Mouse (Mus musculus): Measurements from ENCODE around the gene Pafah1b2. TPM values are rescaled to one million over a fixed set of nuclear protein-coding genes. Genes with fewer than 3 reads are reported as not detected.

Gene Pafah1b2
- polyA plus RNA-seq, 3 experiments from 2014 or later, result 58.6 to 75.2 (median 67.0) TPM

DNA sequence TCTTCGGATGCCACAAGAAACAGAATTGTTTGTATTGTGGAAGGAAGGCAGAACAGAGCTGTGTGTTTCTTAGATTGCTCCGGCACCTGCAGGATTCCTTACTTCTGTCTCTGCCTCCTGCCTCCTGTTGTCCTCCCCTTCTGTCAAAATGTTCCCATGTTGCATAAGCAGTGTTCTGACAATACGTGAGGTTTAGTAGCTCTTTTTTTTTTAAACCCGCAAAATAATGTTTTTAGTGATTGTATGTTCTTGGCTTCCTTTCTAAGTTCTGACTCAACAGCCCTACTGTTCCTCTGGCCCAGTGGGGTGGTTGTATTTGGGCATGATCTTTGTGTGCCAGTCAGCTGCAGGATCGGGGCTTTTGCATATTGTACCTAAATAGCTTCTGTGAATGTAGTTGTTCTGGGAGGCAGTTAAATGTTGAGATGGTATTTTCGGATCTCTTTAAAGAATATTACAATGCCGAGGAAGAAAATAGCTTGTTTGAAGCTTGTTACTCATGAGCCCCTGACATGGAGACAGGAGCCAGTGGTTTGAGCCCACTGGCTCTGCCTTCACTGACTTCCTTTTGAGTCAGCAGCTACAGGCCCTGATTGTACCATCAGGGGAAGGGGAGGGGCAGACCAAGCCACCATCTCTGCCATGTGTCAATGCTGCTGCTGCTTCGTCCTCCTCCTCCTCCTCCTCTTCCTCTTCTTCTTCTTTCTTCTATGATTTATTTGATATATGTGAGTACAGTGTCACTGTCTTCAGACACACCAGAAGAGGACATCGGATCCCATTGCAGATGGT is 13.8 kb upstream of the Pafah1b2 start:
- ATAC-seq, result peak; percentile 61

DNA sequence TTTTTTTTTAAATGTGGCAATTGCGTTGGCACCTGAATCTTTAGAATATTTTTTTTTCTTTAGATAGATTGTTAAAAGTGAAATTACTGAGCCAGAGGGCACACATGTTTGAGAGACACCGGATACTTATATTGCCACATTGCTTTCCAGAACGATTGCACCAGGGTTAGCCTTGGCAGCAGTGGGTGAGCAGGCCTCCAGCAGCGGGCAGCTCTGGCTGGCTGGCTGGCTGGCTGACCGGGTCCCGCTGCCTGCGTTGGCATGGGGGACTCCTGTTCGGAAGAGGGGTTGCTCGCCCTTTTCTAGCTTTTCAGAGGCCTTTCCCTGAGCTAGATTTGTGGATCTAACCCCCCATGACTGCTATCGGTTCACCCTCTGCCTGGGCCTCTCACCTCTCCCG is 11.1 kb upstream of the Pafah1b2 start:
- ATAC-seq, result no peak

DNA sequence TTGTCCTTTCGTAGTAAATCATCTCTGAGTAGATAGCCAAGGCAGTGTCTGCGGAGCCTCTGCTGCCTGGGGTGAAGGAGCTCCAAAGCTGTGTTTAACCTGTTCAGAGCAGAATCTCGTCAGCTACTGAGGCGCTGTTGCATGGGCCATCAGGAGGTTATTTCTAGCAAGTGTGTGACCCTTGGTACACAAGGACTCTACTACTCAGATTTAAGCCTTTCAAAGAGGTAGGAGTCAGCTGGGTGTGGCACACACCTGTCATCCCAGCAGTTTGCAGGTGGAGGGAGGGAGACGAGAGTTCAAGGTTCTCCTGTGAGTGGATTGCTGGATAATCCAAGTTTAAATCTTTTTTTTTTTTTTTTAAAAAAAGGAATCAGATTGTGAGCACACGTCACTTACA is 7.5 kb upstream of the Pafah1b2 start:
- ATAC-seq, result no peak

DNA sequence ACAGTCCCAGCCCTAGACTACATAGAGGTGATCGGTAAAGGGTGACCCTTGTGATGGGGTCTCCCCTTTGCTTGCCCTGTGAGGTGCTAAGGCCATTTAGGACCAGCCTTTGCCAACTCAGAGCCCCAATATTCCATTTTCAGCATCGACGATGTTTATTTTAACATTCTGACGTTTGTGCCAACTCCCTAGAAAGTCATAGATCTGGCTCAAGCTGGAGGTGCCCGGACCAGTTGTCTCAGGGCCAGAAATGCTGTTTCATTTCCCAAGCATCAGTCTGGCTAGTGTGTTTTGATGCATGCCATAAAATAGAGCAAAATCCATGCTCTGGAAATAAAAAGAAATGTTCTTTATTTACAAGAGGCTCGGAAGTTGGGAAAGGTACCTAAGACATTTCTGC is 5.8 kb upstream of the Pafah1b2 start:
- ATAC-seq, result no peak

DNA sequence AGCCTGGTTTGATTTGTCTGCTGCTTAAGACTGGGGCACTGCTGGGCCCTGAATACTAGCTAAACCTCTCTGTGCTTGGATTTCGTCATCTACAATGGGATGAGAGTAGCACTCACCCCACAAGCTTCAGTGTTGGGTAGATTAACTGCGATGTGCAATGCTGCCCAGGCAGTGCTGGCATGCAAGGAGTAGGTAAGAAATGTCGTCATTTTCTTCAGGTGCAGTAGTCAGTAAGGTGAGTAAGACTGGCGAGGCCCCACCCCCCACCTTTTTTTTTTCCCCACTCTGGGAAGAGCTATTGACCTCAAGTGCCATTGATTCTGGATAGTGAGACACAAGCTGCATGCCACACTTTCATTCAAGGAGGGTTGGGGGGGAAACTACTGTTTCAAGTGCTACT is 3.9 kb upstream of the Pafah1b2 start:
- no peak for ATAC-seq

DNA sequence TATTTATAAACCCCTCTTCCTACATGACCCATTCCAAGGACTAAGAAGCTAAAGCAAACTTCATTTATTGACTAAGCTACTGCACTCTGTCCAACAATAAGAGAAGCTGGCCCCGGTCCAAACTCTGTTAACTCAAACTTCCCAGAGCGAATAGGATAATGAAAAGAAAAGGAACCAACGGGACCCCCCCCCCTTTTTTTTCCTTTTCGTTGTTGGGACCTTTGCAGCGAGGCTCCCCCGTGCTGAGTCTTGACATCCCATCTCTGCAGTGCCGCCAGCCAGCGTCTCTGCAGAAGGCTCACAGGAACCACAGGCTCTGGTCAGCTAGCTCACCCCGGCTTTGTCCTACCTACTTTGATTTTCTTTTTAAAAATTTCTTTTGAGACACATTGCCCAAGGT is 3.3 kb upstream of the Pafah1b2 start:
- no peak for ATAC-seq

DNA sequence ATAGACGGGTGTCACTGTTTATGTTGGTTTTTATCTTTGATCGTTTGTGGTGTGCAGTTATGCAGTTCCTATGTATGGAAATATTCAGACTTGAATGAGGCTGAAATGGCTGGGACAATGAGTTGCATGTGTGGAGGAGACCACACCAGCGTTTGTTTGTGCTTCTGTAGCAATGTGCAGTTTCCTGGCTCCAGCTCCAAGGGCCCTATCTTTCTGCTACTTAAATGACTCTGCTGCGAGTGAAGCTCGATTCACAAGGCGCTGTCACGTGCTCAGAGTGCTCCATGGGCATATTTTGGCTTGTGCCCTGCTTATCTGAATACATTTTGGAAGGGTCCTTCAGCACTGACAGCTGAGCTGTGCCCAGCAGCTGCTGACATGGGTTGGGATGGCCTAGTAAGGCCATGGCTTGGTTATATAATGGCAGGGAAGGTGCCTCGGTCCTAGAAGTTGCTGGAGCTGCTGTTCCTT is 2.6 kb upstream of the Pafah1b2 start:
- no peak for ATAC-seq

DNA sequence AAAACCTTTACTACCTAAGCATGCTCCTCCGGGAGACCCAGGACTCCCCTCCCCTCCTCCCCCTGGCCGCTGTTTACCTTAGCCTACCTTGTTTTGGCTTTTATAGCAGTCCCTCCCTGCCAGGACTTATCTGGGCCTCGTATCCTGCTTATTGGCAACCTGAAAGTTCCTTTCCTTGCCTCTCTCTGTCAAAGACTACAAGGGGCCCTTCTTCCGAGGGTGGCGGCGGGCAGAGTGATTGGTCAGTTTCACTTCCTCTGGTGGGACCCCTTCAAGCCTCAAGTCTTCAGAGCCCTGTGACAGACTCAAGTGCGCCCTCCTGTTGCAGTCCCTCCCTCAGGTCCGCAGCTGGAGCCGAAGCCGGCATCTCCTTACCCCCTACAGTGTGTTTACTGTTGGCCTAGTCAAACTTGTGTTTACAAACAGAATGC is 1.8 kb upstream of the Pafah1b2 start:
- ATAC-seq, result no peak

DNA sequence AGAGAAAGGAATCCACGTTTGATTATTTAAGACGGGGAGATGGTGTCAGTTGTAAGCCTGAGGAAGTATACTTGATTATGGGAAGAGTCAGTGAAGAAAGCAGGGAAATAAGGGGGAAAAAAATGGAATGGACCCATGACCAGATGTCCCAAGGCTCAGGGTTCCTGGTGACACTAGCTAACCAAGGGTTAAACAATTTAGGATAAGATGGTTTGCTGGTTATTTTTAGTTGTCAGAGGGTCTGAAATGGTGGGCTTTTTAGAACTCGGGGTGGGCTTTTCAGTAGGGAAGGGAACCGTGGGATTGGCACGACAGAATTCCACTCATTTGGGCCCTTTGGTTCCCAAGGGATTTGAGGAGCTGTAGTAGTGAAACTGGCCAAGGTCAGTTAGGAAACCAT is 1.1 kb upstream of the Pafah1b2 start:
- no peak for ATAC-seq

DNA sequence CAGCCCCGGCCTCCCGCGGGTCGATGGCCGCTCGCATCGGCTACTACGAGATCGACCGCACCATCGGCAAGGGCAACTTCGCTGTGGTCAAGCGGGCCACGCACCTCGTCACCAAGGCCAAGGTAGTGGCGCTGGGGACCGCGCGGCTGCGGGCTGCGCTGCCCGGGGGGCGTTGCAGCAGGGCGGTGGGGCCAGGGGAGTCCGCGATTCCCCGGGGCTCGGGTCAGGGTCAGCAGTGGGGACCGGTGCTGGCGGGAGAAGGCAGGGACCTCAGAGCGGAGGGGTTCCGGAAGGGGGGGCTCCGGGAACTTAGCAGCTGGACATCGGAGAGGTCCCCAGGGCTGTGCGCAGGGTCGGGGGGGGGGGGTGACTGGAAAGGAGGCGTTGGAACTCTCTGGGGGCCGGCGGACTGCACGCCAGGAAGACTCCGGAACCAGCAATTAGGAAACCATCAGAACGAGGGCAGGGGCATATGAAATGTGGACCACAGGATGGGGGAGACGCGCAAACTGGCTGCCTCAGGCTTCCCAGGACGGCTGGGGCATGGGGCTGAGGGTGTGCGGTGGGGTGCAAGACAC is 608 bp upstream of the Pafah1b2 start:
- peak; percentile 41 for ATAC-seq

DNA sequence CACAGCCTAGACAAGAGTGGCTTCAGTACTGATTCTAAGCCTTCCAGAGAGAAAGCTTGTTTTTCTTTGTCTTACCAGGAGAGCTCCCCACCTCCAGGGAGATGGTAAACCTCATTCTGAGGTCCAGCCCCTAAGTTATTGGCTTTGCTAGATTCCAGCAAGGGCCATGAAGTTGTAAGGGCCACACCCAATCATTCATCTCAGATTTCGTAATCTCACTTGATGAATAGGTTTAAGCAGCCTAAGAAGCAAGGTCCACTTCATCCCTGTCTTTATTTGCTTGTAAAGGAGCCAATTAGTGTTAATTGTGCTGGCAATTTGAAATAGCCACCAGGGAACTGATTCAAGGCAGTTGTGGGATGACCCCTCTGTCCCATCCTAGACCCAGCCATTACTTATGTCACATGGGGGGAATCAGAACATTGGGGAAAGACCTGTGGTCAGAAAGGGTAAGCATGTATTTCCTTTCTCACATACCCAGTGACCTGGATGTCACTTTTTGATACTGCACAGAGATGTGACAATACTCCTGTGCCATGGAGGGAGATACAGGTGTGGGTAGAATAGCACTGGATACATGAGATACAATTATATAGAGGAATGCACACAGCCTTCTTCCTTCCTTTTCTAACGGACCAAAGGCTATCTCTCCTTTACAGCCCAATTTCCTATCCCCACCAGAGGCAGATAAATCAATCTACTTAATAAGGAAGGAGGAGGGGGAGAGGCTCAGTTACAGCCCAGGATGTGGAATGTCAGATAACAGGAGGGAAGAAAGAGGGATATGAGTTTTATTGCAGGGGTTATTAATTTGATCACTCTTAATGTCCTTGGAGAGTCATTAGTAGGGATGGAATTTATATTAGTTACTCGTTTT is 1.2 kb downstream of the Pafah1b2 start:
- no peak for ATAC-seq

DNA sequence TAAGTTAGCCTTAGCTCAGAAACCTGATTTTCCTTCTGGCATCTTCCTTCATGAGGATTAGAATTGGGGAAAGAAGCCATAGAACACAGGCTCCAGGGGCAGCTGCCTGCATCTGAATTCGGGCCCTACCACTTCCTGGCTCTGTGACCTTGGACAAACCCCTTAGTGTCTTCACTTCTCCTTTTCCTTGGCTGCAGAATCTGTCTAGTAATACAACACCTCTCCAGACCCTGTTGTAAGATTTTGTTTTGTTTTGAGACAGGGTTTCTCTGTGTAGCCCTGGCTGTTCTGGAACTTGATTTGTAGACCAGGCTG is 2.9 kb downstream of the Pafah1b2 start:
- no peak for ATAC-seq

DNA sequence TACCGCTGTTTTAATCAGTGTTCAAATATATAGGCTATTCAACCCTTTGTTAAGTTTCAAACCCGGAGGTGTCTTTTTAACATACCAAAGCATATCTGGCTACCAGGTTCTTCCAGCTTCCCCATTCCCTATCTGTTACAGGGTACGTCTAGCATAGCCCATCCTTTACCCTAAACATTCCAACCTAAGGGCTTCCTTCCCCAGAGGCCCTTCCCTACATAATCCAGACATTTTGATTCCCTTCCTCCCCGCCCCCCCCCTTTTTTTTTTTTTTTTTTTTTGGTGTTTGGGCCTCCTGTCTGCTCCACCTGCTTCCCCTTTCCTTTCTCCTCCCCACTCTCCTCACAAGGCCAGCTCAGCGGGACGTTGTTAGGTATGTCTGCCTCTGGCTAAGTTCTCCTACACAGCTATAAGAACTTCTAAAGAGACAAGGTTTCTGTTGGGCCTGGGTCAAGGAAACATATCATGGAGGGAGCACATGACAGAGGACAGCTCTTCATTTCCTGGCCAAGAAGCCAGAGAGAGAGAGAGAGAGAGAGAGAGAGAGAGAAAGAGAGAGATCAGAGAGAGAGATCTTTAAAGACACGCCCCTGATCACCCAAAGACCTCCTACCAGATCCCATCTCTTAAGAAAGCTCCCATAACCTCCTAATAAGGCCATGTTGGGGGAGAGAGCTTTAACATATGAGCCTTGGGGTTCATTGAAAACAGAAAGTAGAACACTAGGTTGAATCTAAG is 3.4 kb downstream of the Pafah1b2 start:
- ATAC-seq, result no peak

DNA sequence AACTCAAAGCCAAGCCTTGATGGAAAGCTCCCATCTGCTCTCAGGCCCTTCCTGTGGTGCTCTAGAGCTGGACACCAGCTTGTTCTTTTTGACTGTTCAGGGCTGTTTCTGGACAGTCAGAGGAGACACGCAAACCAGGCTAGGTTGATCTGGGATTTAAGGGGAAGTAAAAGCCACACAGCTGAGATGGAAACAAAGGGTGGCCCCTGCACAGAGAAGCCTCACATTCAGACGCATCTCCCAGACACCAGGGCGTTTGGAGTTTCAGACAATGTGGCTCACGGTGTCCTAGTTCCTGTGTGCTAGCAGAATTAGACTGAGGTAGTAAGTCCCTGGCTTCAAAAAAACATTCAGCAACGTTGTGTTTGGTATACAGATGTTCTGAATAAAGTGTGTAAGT is 6.3 kb downstream of the Pafah1b2 start:
- no peak for ATAC-seq

DNA sequence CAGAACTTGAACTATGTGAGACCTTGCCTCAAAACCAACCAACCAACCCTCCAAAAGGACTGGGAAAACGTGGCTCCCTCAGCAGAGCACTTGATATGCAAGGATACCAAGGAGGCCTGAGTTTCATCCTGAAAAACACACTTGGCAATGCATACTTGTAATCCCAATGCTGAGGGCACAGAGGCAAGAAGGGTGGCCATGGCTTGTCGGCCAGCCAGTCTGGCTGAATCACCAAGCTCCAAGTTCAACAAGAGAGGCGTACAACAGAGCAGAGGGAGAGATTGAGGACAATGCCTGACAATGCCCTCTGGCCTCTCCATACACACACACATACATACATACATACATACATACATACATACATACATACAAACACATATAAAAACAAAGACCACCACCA is 8.0 kb downstream of the Pafah1b2 start:
- no peak for ATAC-seq

DNA sequence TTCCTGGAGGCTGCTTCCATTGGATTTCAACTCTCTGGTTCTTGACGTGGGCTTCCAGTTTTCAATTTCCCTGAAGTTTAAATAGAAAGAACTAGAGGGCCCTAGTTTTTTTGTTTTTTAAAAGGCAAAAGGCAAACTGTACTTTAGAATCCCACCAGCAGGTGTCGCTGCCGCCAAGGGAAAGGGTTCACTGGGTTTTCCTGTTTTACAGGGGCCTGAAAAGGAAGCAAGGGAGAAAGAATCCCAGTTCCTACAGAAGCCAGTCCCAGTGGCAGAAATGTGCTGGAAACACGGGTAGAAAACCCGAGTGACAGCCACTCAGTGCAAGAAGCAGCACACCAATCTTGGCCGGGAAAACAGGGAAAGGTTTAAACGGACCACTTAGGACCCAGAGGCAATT is 8.8 kb downstream of the Pafah1b2 start:
- no peak for ATAC-seq

DNA sequence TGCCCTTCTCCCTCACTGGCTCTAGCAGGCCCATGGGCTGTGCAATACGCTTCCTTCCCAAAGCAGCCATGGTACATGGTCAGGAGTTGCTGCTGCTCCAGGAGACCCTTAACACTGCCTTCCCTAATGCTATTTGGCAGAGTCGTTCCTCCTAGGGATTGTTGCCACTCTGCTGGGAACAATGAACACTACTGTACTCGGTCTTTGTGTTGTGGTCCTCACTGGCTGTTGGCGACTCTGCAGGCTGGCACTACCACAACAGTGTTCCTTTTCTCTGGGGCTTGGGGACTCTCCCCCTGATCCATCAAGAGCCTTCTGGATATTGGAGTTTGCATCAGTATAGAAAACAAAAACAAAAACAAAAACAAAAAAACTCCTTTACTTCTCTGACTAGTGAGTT is 13.5 kb downstream of the Pafah1b2 start:
- ATAC-seq, result no peak

DNA sequence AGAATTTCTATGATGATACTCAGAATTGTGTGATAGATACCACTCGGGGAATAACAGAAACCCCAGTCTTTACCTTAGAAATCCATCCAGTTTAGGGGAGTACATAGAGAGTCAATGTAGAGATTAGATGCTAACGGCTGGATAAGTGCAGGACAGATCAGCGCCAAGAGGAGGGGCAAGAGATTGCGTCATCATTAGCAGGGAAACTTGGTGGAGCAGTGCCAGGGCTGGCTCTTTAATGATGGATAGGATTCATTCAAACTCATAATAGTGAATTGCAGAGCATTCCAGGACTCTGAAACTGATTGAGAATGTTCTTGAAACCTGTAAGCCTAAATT is 27.3 kb downstream of the Pafah1b2 start:
- peak; percentile 60 for ATAC-seq

DNA sequence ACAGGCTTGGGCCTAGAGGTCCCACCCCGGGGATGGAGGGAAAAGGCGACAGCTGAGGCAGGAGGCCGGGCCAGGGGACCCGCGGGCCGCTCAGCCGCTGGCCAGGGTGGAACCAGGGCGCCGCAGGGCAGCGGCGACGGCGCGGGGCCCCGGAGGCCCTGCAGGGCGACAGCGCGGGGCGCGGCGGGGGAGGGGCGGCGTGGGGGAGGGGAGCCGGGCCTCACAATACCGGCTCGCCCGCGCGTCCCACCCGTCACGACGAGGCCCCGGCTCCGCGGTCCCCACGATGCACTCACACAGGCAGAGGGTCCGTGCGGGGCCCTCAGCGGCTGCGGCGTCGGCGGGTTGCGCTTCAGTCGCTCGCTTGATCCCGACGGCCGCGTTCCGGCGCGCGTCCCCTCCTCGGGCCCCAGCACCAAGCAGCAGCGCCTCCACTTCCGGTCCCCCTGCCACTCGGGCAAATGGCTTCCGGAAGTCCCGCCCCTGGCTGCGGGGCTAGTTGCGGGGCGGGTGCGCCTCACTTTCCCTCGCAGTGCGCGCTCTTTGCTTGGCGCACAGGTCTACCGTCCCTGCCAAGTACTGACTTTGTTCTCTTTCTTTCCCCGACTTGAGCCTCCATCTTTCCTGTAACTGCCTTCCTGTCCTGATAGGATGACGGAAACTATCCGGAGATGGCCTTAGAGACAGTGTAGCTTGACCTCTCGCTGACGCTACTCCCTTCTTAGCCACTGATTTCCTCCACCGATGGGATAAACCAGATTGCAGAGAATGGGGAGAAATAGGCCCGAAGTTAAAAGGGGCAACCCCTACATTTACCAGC is 27.9 kb downstream of the Pafah1b2 start:
- peak; percentile 87 for ATAC-seq

DNA sequence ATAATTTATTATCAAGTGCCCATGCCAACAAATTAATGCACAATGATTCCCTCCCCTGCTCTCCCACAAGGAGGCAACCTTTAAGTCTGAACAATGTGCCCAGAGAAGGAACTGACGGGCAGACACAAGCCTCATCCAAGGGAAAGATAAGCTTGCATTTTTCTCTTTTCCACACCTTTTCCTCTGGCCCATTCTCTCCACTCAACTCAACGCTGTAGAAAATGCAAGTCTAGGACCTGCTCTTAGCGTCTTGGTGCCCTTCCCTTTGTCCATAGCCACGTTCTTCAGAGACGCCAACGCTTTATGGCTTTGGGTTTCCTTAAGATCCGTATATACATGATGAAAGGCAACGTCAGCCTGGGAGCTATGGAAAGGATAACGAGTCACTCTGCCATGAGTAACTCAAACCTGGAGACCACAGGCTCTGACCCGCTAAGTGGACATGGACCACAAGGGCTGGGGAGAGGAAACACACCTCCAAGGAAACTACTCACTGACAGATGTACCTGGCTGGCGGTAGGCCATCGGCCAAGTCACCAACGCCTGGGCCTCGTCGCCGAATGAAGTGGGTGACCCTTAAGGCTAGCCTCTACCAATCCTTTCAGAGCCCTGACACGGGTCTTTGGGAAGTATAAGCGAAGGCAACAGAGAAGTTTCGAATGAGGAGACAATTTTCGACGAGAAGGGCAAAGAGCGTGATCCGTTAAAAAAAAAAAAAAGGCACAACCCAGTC is 28.6 kb downstream of the Pafah1b2 start:
- no peak for ATAC-seq

DNA sequence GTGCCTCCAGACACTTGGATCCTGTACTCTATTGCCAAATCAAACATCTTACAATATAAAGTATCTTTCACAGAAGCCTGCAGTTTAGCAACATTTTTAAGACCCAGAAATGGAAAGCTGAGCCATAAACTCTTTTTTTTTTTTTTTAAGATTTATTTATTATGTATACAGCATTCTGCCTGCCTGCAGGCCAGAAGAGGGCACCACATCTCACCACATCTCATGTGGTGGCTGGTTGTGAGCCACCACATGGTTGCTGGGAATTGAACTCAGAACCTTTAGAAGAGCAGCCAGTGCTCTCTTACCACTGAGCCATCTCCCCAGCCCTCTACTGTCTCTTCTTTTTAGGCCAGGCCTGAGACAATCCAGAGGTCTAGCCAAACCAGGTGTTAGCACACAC is 31.2 kb downstream of the Pafah1b2 start:
- no peak for ATAC-seq
